Mouse (Mus musculus): ENCODE measurements around the gene Gm29735.

- no peak for TF ChIP-seq CTCF (IDR thresholded peaks at IDR 0.05; ENCODE audit: borderline replicate concordance, insufficient read depth, low read depth, low read length)
- TF ChIP-seq POLR2A (IDR thresholded peaks at IDR 0.05; ENCODE audit: borderline replicate concordance, insufficient read depth, low read length): no peak
Measured at GRCm38 (mm10) chr7:142178685-142179084, 21.8 kb upstream of the Gm29735 start.

Measured in cerebellum, adult 2 months (tissue).